Mouse (Mus musculus) forebrain, embryonic 11.5 days (tissue): Measurements from ENCODE around the gene Gm21992. TPM values are rescaled to one million over a fixed set of nuclear protein-coding genes. Genes with fewer than 3 reads are reported as not detected.
A peak's percentile ranks its signal among the peaks of the same experiment; 100 is the strongest.

Source experiments
- ATAC-seq: fragments of 200-750 bp; cut with Nextera tagmentation; replicated peaks from 2 replicates; pipeline ENCODE4 v1.8.0; 2017; ENCODE audit warnings: moderate TSS enrichment; ENCODE audit not compliant: low FRiP score
- DNase-seq: peaks from one replicate; pipeline ENCODE4 v3.0.0-alpha.2; 2017; ENCODE audit warnings: low spot score
- H3K27ac ChIP-seq: fragments of 300-500 bp; sonication (generic); 2 replicates; pipeline ENCODE4 v1.5.1; 2014; ENCODE audit warnings: low read depth, low read length
- H3K27me3 ChIP-seq: fragments of 300-500 bp; sonication (generic); 2 replicates; pipeline ENCODE4 v1.6.1; 2014; ENCODE audit warnings: mild to moderate bottlenecking, low read length, mixed read lengths; ENCODE audit not compliant: control insufficient read depth, insufficient read depth
- H3K36me3 ChIP-seq: fragments of 300-500 bp; sonication (generic); 2 replicates; pipeline ENCODE4 v1.6.1; 2014; ENCODE audit warnings: mild to moderate bottlenecking, low read length, moderate library complexity, mixed read lengths; ENCODE audit not compliant: control insufficient read depth, insufficient read depth
- H3K4me1 ChIP-seq: fragments of 300-500 bp; sonication (generic); replicated peaks from 2 replicates; pipeline ENCODE4 v1.6.1; 2014; ENCODE audit warnings: low read length, mixed read lengths; ENCODE audit not compliant: control insufficient read depth, insufficient read depth
- H3K4me2 ChIP-seq: fragments of 300-500 bp; sonication (generic); 2 replicates; pipeline ENCODE4 v1.6.1; 2014; ENCODE audit warnings: low read depth, mild to moderate bottlenecking, low read length, moderate library complexity, mixed read lengths; ENCODE audit not compliant: severe bottlenecking
- H3K4me3 ChIP-seq: fragments of 300-500 bp; sonication (generic); 2 replicates; pipeline ENCODE4 v1.5.1; 2014; ENCODE audit warnings: low read depth, low read length
- H3K9ac ChIP-seq: fragments of 300-500 bp; sonication (generic); 2 replicates; pipeline ENCODE4 v1.6.1; 2014; ENCODE audit warnings: low read length
- H3K9me3 ChIP-seq: fragments of 300-500 bp; sonication (generic); 2 replicates; pipeline ENCODE4 v1.6.1; 2016; ENCODE audit warnings: low read length, mixed read lengths; ENCODE audit not compliant: control insufficient read depth
- WGBS: fragments of 180-500 bp; shearing (Covaris S2); extraction: QIAGEN DNeasy Blood & Tissue Kit; methylation state at CpG from one replicate; pipeline ENCODE4 v1.1.7; 2014; 5-methylcytosine and 5-hydroxymethylcytosine counted together
- polyA plus RNA-seq: library from polyadenylated mRNA; unstranded; fragments of >200 nt; fragmentation: Nextera tagmentation; extraction: Ambion mirVana; gene quantifications from 2 replicates; pipeline ENCODE4 v1.2.1, GENCODE M21; 2014

The Gm21992 gene
- polyA plus RNA-seq, 1 experiment from 2014 or later = 31.9 TPM

DNA sequence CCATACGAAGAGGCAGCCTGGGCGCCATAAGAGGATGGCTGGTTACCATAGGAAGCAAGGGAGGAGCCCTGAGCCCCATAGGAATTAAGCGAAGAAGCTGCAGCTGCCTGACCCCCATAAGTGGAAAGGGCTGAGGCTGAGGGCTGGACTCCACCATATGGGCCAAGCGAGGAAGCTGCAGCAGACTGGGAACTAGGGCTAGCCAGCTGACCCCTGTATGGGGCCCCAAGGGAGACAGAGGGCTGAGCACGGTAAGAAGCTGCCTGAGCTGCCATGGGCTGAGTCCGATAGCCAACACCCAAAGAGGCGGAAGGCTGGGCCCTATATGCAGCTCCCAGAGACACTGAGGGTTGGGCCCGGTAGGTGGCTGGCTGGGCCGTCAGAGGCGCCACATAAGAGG, 8.1 kb downstream of the Gm21992 start:
- peaks cover 14% of the 10 kb centered on the region; the same call in 1 of the 2 replicates for H3K36me3 ChIP-seq
- no peak overlapping the region for H3K4me3 ChIP-seq
- H3K9ac ChIP-seq = no peak overlapping the region
- H3K9me3 ChIP-seq = no peaks in the 10 kb centered on the region
- 90% methylated on average over 10 of the region's 10 CpGs for WGBS
- no peak overlapping the region for H3K27ac ChIP-seq
- ATAC-seq = no peak
- no peaks in the 10 kb centered on the region; the same call in 1 of the 2 replicates for H3K4me1 ChIP-seq
- H3K4me2 ChIP-seq = no peak overlapping the region
- DNase-seq = no peak
- H3K27me3 ChIP-seq = no peaks in the 10 kb centered on the region

DNA sequence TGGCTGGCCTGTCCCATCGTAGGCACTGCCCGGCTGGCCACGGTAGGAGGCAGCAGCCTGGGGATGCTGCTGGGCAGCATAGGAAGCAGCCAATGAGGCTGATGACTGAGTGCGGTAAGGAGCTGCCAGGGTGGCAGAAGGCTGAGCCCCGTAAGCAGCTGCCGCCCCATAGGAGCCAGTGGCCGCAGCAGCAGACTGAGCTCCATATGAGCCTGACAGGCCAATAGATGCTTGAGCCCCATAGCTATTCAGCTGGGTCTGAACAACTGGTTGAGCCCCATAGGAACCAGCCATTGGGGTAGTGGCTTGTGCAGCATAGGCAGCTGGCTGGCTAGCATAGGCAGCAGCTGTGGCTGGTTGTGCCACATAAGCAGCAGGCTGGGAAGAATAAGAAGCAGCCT, 8.7 kb downstream of the Gm21992 start:
- Histone ChIP-seq H3K9ac (no peak overlapping the region), H3K27ac (no peak overlapping the region), H3K4me1 (no peaks in the 10 kb centered on the region), H3K4me2 (no peak overlapping the region), H3K9me3 (no peaks in the 10 kb centered on the region), H3K4me3 (no peak overlapping the region), H3K27me3 (no peaks in the 10 kb centered on the region), H3K36me3 (peaks cover 14% of the 10 kb centered on the region; the same call in 1 of the 2 replicates)
- no peak for DNase-seq
- WGBS = 92% methylated on average over 7 of the region's 7 CpGs
- ATAC-seq = no peak

DNA sequence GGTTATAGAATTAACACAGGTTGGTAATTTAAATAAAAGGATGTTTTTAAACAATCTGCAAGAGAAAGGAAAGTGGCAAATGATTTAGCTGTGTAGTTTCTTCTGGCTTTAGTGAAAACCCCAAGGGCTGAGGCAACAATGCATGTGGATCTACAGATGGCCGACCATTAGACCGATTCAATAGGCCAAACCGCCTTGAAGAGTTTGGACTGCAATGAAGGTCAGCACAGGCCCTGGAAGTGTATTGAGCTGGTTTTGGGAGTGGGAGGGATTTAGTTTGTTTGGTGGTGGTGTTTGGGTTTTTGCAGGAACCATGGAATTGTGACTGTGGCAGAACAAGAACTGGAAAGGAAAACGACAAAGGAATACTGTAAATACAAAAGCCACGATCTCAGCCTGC, 12.3 kb downstream of the Gm21992 start:
- 96% methylated on average over 5 of the region's 5 CpGs for WGBS
- H3K27me3 ChIP-seq = no peaks in the 10 kb centered on the region
- no peaks in the 10 kb centered on the region for H3K9me3 ChIP-seq
- peaks cover 14% of the 10 kb centered on the region; the same call in 1 of the 2 replicates for H3K36me3 ChIP-seq
- H3K4me3 ChIP-seq = no peak overlapping the region
- no peak overlapping the region for H3K27ac ChIP-seq
- no peak overlapping the region for H3K4me2 ChIP-seq
- no peak overlapping the region for H3K9ac ChIP-seq
- no peak for ATAC-seq
- no peaks in the 10 kb centered on the region for H3K4me1 ChIP-seq
- no peak for DNase-seq

DNA sequence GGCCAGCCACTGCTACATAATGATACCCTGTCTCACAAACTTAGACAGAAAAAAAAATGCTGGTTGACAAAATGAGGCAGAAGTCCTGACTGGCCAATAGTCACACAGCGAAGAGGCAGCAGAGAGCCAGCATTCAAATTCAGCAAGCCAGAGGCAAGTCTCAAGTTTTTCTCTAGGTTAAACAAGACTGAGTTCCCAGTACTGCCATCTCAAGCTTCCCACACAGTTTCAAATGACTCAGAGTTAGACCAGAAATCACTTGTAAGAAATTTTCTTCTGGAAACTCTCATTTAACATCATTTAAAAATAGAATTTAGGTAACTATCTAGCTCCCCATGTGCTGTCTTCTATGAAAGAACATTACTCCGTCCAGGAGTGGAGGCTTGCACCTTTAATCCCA, 13.6 kb downstream of the Gm21992 start:
- no peaks in the 10 kb centered on the region for H3K27me3 ChIP-seq
- peaks cover 12% of the 10 kb centered on the region; the same call in 1 of the 2 replicates for H3K36me3 ChIP-seq
- DNase-seq (no peak), ATAC-seq (no peak)
- no peaks in the 10 kb centered on the region for H3K9me3 ChIP-seq
- WGBS = 96% methylated on average over 2 of the region's 2 CpGs
- no peaks in the 10 kb centered on the region for H3K4me1 ChIP-seq
- H3K27ac ChIP-seq = no peak overlapping the region
- no peak overlapping the region for H3K4me3 ChIP-seq
- no peak overlapping the region for H3K9ac ChIP-seq
- no peak overlapping the region for H3K4me2 ChIP-seq

DNA sequence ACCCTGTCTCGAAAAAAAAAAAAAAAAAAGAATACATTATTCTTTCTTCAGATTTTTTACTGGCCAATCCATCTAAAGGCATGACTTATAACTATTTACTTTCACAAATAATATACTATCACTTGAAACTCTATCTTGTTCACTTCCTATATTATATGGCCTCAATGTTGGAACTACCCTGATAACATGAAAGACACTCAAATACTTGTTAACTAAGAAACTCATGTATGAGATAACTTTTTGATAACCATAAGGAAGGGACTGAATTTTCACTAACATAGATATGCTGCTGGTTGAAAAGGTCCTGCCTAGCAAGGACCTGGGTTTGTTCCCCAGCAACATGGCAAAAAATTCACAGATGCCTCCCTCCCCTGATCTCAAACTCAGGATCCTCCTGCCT, 15.5 kb downstream of the Gm21992 start:
- H3K4me1 ChIP-seq = no peaks in the 10 kb centered on the region; the same call in 1 of the 2 replicates
- no peak overlapping the region for H3K9ac ChIP-seq
- no peaks in the 10 kb centered on the region; the same call in 1 of the 2 replicates for H3K36me3 ChIP-seq
- 75% methylated on average over 1 of the region's 1 CpGs for WGBS
- no peak for ATAC-seq
- H3K9me3 ChIP-seq = no peaks in the 10 kb centered on the region
- no peak overlapping the region for H3K27ac ChIP-seq
- no peak overlapping the region for H3K4me3 ChIP-seq
- H3K27me3 ChIP-seq = no peaks in the 10 kb centered on the region
- no peak overlapping the region for H3K4me2 ChIP-seq
- no peak for DNase-seq

DNA sequence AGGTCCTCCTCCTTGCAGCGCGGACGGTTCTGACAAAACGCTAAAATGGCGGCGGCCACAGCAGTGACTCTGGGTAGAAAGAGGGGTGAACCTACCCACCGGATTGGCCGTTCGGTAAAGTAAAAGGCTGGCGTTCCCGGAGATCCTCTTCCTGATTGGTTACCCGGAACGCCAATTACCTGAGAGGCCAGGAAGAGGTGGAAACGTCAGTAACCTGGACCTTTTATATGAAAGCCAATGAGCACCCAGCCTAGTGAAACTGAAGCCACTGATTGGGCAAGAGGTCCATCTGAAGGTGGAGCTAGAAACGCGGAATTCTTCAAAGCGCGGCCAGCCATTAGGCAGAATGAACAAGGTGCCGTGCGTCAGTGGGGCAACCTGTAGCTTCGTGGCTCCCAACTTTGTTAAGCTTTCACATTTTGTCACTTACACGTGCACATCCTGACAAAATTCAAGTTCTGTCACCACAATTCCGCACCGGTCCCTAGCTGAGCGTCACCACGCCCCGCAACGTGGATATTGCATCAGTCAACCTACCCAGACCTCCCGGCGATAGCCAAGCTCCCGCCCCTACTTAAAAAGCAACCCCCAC, 17.5 kb downstream of the Gm21992 start, which contains the start of gene Rbm4:
Gene Rbm4 (minus strand): TSS at position 71 of the 592 bp plus-strand sequence.
- no peaks in the 10 kb centered on the region; the same call in 1 of the 2 replicates for H3K4me1 ChIP-seq
- H3K27ac ChIP-seq = peak within 1 kb of the TSS; percentile 26; the same call in 1 of the 2 replicates
- peak within 1 kb of the TSS; percentile 81 for H3K9ac ChIP-seq
- no peaks in the 10 kb centered on the region; the same call in 1 of the 2 replicates for H3K36me3 ChIP-seq
- no peaks in the 10 kb centered on the region for H3K27me3 ChIP-seq
- DNase-seq (peak; percentile 95), ATAC-seq (peak; percentile 98)
- H3K4me2 ChIP-seq = peak within 1 kb of the TSS; percentile 76
- H3K9me3 ChIP-seq = no peaks in the 10 kb centered on the region
- peak within 1 kb of the TSS; percentile 60 for H3K4me3 ChIP-seq
- WGBS = under 1% methylated on average over 31 of the region's 31 CpGs

DNA sequence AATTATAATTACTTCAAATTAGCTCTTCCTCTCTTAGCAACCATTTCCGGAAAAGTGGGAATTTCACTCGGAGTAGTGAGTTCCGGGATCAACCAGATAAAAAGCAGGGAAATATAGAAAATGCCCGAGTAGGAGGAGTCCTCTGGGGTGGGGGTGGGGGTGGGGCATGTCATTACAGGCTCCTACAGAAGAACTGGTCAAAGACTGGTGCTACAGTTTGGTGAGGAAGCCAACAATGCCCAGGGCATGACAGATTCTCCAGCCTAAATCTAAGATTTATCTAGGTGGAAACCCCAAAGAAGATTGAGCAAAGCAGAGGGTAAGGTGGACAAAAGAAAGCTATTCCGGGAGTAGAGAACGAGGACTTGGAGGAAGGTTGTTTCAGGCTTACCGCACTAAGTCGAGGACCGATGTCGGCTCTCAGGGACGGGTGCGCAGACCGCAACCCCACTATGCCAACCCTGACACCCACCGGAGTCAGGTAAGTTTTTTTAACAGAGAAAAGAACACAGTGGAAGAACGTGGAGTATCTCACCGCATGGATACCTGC, 18.1 kb downstream of the Gm21992 start:
- Histone ChIP-seq H3K4me2 (peak overlapping the region; percentile 72), H3K9ac (peak overlapping the region; percentile 81), H3K27me3 (no peaks in the 10 kb centered on the region), H3K4me1 (no peaks in the 10 kb centered on the region; the same call in none of the 2 replicates), H3K4me3 (peak overlapping the region; percentile 60), H3K9me3 (no peaks in the 10 kb centered on the region), H3K36me3 (no peaks in the 10 kb centered on the region; the same call in 1 of the 2 replicates), H3K27ac (peak overlapping the region; percentile 26; the same call in 1 of the 2 replicates)
- WGBS = 2% methylated on average over 16 of the region's 16 CpGs
- DNase-seq = no peak
- peak; percentile 37; the same call in 1 of the 2 replicates for ATAC-seq

DNA sequence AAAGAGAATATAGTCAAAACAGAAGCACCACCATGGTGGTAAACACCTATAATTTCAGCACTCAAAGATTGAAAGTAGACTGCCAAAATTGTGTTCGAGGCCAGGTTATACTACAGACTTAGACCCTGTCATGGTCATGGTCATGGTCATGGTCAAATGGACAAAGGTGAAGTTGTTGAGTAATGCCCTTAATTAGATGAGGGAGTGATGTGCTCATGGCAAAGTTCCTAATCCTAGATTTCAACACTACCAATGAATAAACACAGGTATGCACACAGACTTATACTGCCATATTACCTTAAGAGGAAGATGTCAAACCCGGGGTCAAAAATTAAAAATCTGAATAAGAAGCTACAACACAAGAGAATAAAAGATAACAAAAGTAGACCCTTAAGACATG, 25.1 kb downstream of the Gm21992 start:
- no peak for ATAC-seq
- H3K4me3 ChIP-seq = no peak overlapping the region
- H3K27me3 ChIP-seq = no peaks in the 10 kb centered on the region
- H3K27ac ChIP-seq = no peak overlapping the region
- DNase-seq = no peak
- H3K4me1 ChIP-seq = no peaks in the 10 kb centered on the region; the same call in none of the 2 replicates
- H3K4me2 ChIP-seq = no peak overlapping the region
- peaks cover 20% of the 10 kb centered on the region; the same call in 1 of the 2 replicates for H3K36me3 ChIP-seq
- H3K9me3 ChIP-seq = no peaks in the 10 kb centered on the region
- 94% methylated on average over 2 of the region's 2 CpGs for WGBS
- H3K9ac ChIP-seq = no peak overlapping the region
